Mouse (Mus musculus): Measurements from ENCODE around the gene Tesc. TPM values are rescaled to one million over a fixed set of nuclear protein-coding genes. Genes with fewer than 3 reads are reported as not detected.

Gene Tesc
- polyA plus RNA-seq, 1 experiment from 2014 or later, result 6.5 TPM

DNA sequence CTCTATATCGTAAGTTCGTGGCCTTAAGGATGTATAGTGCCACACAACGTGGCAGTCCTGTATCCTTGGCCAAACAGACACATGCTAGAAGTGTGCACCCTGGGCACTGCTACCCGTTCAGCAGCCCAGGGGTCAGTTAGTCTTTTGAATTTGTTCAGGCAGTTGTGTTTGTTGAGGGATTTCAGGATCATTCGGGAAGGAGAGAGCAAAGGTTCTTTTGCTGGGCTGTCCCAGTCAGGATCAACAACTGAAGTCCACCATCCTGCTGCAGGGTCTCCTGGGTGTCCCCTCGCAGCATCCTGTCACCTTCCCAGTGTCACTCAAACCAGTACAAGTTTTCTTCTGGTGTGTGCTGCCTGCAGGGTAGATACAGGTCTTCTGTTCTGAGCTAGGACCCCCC lies 31.0 kb upstream of the Tesc start:
- Histone ChIP-seq H3K4me1 (no peaks in the 10 kb centered on the region), H3K27ac (no peak overlapping the region), H3K4me3 (no peak overlapping the region), H3K4me2 (no peak overlapping the region), H3K9me3 (no peaks in the 10 kb centered on the region), H3K9ac (no peak overlapping the region), H3K27me3 (replicated peaks) (no peaks in the 10 kb centered on the region), H3K36me3 (replicated peaks) (peaks cover 74% of the 10 kb centered on the region)
- WGBS, result 86% methylated on average over 6 of the region's 6 CpGs
- ATAC-seq (replicated peaks), result no peak

DNA sequence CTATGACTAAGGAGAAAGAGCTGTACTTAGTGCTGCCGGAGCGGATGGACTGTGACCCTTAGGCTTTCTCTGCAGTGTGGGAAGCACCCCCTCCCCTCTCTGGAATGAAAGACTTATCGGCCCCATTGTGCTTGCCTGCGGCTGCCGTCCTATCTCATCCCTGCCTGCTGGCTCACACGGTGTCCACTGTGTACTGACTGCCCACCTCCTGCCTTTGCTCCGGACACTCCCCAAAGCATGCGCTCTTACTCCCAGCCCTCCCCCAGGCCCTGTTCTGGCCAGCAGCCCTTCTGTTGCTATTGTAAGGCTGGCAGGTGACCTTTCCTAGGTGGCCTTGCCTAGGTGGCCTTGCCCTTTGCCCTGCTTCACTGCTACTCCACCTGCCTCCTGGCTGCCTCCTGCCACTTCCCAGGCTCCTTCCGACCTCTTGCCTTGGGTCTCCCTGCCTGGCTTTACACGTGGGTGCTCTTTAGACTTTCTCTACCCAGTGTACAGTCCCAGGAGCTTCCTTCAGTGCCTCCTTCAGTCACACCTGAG lies 30.0 kb upstream of the Tesc start:
- Histone ChIP-seq H3K4me3 (no peak overlapping the region), H3K27ac (no peak overlapping the region), H3K4me2 (no peak overlapping the region), H3K9ac (no peak overlapping the region), H3K4me1 (no peaks in the 10 kb centered on the region), H3K36me3 (replicated peaks) (peaks cover 75% of the 10 kb centered on the region), H3K9me3 (no peaks in the 10 kb centered on the region), H3K27me3 (replicated peaks) (no peaks in the 10 kb centered on the region)
- no peak for ATAC-seq (replicated peaks)
- WGBS, result 43% methylated on average over 10 of the region's 10 CpGs

GRCm38 (mm10) chr5:117999061-117999460 lies 28.5 kb upstream of the Tesc start:
- Histone ChIP-seq H3K36me3 (replicated peaks) (peaks cover 77% of the 10 kb centered on the region), H3K27me3 (replicated peaks) (no peaks in the 10 kb centered on the region), H3K4me1 (no peaks in the 10 kb centered on the region), H3K9me3 (no peaks in the 10 kb centered on the region), H3K4me3 (no peak overlapping the region), H3K27ac (no peak overlapping the region), H3K4me2 (no peak overlapping the region), H3K9ac (no peak overlapping the region)
- WGBS, result 73% methylated on average over 7 of the region's 7 CpGs
- no peak for ATAC-seq (replicated peaks)

GRCm38 (mm10) chr5:117999584-117999983 lies 28.0 kb upstream of the Tesc start:
- 87% methylated on average over 11 of the region's 11 CpGs for WGBS
- H3K4me3 ChIP-seq, result no peak overlapping the region
- no peaks in the 10 kb centered on the region for H3K4me1 ChIP-seq
- no peak overlapping the region for H3K27ac ChIP-seq
- no peak overlapping the region for H3K4me2 ChIP-seq
- H3K9me3 ChIP-seq, result no peaks in the 10 kb centered on the region
- H3K36me3 ChIP-seq (replicated peaks), result peaks cover 72% of the 10 kb centered on the region
- H3K27me3 ChIP-seq (replicated peaks), result no peaks in the 10 kb centered on the region
- no peak for ATAC-seq (replicated peaks)
- no peak overlapping the region for H3K9ac ChIP-seq

- H3K9ac ChIP-seq, result no peak overlapping the region
- no peaks in the 10 kb centered on the region for H3K9me3 ChIP-seq
- no peak overlapping the region for H3K4me3 ChIP-seq
- no peaks in the 10 kb centered on the region for H3K4me1 ChIP-seq
- H3K36me3 ChIP-seq (replicated peaks), result peaks cover 56% of the 10 kb centered on the region
- WGBS, result 24% methylated on average over 9 of the region's 9 CpGs
- H3K4me2 ChIP-seq, result no peak overlapping the region
- H3K27me3 ChIP-seq (replicated peaks), result no peaks in the 10 kb centered on the region
- ATAC-seq (replicated peaks), result peak; percentile 38; the same call in 1 of the 2 replicates
- no peak overlapping the region for H3K27ac ChIP-seq
These were observed 25.5 kb upstream of the Tesc start for GRCm38 (mm10) chr5:118002059-118002458.

DNA sequence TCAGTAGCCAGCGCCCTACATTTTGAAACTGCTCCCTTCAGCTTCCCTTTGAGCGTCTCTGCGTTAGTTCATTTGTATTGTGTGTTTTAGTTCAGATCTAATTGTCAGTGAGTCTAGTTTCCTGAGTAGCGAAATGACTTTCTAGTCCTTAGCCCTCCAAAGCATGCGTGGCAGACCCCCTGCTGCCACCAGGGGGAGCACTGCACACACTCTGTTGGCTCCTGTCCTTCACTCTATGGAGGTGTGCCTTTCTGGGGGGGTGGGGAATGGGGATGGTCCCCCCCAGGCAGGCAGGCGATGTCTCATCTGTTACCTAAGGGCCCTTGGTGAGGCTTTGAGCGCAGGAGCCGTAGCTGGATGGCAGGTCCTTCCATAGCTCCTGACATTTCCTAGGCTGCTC lies 22.9 kb upstream of the Tesc start:
- no peaks in the 10 kb centered on the region for H3K27me3 ChIP-seq (replicated peaks)
- no peaks in the 10 kb centered on the region for H3K9me3 ChIP-seq
- H3K9ac ChIP-seq, result no peak overlapping the region
- no peaks in the 10 kb centered on the region for H3K4me1 ChIP-seq
- WGBS, result 81% methylated on average over 8 of the region's 8 CpGs
- H3K36me3 ChIP-seq (replicated peaks), result peaks cover 64% of the 10 kb centered on the region
- no peak overlapping the region for H3K4me2 ChIP-seq
- no peak overlapping the region for H3K4me3 ChIP-seq
- no peak for ATAC-seq (replicated peaks)
- no peak overlapping the region for H3K27ac ChIP-seq

DNA sequence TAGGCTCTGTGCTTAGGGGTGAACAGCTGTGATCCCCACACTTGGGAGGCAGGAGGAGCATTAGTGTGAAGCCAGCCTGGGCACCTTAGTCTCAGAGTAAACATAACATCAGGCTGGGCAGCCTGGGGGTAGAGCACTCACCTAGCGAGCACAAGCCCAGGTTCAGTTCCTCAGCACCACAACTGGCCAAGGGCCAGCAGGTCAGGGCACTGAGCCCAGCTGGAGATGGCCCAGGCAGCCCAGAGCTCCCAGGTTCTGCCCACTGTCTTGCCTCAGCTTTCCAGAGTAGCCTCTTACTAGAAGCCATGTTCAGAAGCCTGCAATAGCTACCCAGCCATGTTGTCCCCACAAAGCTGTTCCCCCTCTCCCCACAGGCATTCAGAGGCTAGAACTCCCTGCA lies 21.8 kb upstream of the Tesc start:
- 100% methylated on average over 1 of the region's 1 CpGs for WGBS
- no peak for ATAC-seq (replicated peaks)

GRCm38 (mm10) chr5:118008344-118008743 lies 19.2 kb upstream of the Tesc start:
- Histone ChIP-seq H3K4me2 (no peak overlapping the region), H3K36me3 (replicated peaks) (peaks cover 43% of the 10 kb centered on the region), H3K4me1 (peaks cover 13% of the 10 kb centered on the region; the same call in 1 of the 2 replicates), H3K9ac (no peak overlapping the region), H3K27me3 (replicated peaks) (no peaks in the 10 kb centered on the region), H3K9me3 (no peaks in the 10 kb centered on the region), H3K4me3 (no peak overlapping the region), H3K27ac (no peak overlapping the region)
- 95% methylated on average over 13 of the region's 13 CpGs for WGBS
- no peak for ATAC-seq (replicated peaks)

More for the DNA sequence above, 21.8 kb upstream of the Tesc start:
- Histone ChIP-seq H3K4me3 (no peak overlapping the region), H3K4me2 (no peak overlapping the region), H3K27me3 (replicated peaks) (no peaks in the 10 kb centered on the region), H3K9ac (no peak overlapping the region), H3K9me3 (no peaks in the 10 kb centered on the region), H3K27ac (no peak overlapping the region), H3K36me3 (replicated peaks) (peaks cover 65% of the 10 kb centered on the region), H3K4me1 (peaks cover 5% of the 10 kb centered on the region; the same call in 1 of the 2 replicates)

DNA sequence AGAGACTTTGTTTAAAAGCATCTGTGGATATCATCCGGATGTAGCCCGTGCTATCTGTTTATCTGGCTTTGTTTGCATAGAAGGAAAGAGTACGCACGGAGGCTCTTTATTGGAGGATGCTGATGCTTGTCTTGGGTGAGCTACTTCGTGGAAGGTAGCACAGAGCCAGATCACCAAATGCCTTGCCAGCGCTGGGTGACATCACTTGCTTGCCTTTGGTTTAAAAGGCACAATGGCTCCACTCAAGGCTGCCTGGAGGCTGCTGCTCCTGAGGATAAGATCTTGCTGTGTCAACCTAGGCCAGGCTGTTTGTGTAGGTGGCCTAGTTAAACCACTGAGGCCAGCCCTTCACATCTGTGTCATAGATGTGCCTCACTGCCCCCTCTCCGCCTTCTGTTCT lies 16.7 kb upstream of the Tesc start:
- Histone ChIP-seq H3K27me3 (replicated peaks) (no peaks in the 10 kb centered on the region), H3K4me3 (no peak overlapping the region), H3K9ac (no peak overlapping the region), H3K9me3 (no peaks in the 10 kb centered on the region), H3K27ac (peak overlapping the region; percentile 30; the same call in 1 of the 2 replicates), H3K4me1 (peaks cover 20% of the 10 kb centered on the region; the same call in 1 of the 2 replicates), H3K4me2 (no peak overlapping the region), H3K36me3 (replicated peaks) (peaks cover 34% of the 10 kb centered on the region)
- ATAC-seq (replicated peaks), result no peak
- WGBS, result 87% methylated on average over 7 of the region's 7 CpGs

GRCm38 (mm10) chr5:118011796-118012195 lies 15.7 kb upstream of the Tesc start:
- no peak overlapping the region for H3K4me2 ChIP-seq
- H3K27ac ChIP-seq, result 0 out of 2 replicates have a peak overlapping the region, but pooled peaks have one; percentile 34
- no peaks in the 10 kb centered on the region for H3K9me3 ChIP-seq
- WGBS, result 53% methylated on average over 7 of the region's 7 CpGs
- no peak overlapping the region for H3K4me3 ChIP-seq
- peaks cover 28% of the 10 kb centered on the region for H3K36me3 ChIP-seq (replicated peaks)
- ATAC-seq (replicated peaks), result no peak
- no peaks in the 10 kb centered on the region for H3K27me3 ChIP-seq (replicated peaks)
- H3K4me1 ChIP-seq, result peaks cover 20% of the 10 kb centered on the region; the same call in 1 of the 2 replicates
- H3K9ac ChIP-seq, result no peak overlapping the region

- peaks cover 20% of the 10 kb centered on the region; the same call in 1 of the 2 replicates for H3K4me1 ChIP-seq
- no peaks in the 10 kb centered on the region for H3K27me3 ChIP-seq (replicated peaks)
- H3K9ac ChIP-seq, result no peak overlapping the region
- H3K27ac ChIP-seq, result no peak overlapping the region
- H3K9me3 ChIP-seq, result no peaks in the 10 kb centered on the region
- H3K4me3 ChIP-seq, result no peak overlapping the region
- 0 out of 2 replicates have a peak, but pooled peaks cover 6% of the 10 kb centered on the region for H3K36me3 ChIP-seq (replicated peaks)
- ATAC-seq (replicated peaks), result no peak
- 13% methylated on average over 12 of the region's 12 CpGs for WGBS
- H3K4me2 ChIP-seq, result no peak overlapping the region
These were observed 12.5 kb upstream of the Tesc start for GRCm38 (mm10) chr5:118015028-118015427.

GRCm38 (mm10) chr5:118015669-118016068 lies 11.9 kb upstream of the Tesc start:
- Histone ChIP-seq H3K27ac (no peak overlapping the region), H3K9me3 (no peaks in the 10 kb centered on the region), H3K9ac (no peak overlapping the region), H3K27me3 (replicated peaks) (no peaks in the 10 kb centered on the region), H3K4me3 (no peak overlapping the region), H3K36me3 (replicated peaks) (0 out of 2 replicates have a peak, but pooled peaks cover under 1% of the 10 kb centered on the region), H3K4me2 (no peak overlapping the region), H3K4me1 (peaks cover 15% of the 10 kb centered on the region; the same call in 1 of the 2 replicates)
- no peak for ATAC-seq (replicated peaks)
- WGBS, result 84% methylated on average over 2 of the region's 2 CpGs

DNA sequence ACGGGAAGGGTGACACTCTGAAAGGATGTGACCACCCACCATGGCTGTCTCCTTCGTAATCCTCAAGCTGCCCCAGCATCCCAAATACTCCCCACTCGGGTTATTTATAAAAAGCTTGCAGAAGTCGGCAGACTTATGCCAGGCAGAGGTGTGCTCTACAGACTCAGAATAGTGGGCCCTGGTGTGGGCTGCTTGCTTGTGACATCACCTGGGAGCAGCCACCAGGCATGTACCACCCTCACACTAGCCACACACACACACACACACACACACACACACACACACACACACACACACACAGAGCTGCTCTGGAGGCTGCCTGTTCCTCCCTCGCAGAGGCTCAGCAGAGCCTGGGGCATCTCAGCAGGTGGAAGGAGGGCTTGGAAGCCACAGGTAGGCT lies 10.0 kb upstream of the Tesc start:
- no peak overlapping the region for H3K4me2 ChIP-seq
- no peak overlapping the region for H3K9ac ChIP-seq
- no peaks in the 10 kb centered on the region for H3K27me3 ChIP-seq (replicated peaks)
- WGBS, result 58% methylated on average over 5 of the region's 5 CpGs
- peaks cover 8% of the 10 kb centered on the region; the same call in 1 of the 2 replicates for H3K4me1 ChIP-seq
- no peak overlapping the region for H3K27ac ChIP-seq
- no peaks in the 10 kb centered on the region for H3K9me3 ChIP-seq
- no peaks in the 10 kb centered on the region for H3K36me3 ChIP-seq (replicated peaks)
- no peak overlapping the region for H3K4me3 ChIP-seq
- no peak for ATAC-seq (replicated peaks)

All from midbrain, embryonic 15.5 days (tissue).